ENCODE assay signal across 8 mouse cellular contexts in the genomic region with DNA sequence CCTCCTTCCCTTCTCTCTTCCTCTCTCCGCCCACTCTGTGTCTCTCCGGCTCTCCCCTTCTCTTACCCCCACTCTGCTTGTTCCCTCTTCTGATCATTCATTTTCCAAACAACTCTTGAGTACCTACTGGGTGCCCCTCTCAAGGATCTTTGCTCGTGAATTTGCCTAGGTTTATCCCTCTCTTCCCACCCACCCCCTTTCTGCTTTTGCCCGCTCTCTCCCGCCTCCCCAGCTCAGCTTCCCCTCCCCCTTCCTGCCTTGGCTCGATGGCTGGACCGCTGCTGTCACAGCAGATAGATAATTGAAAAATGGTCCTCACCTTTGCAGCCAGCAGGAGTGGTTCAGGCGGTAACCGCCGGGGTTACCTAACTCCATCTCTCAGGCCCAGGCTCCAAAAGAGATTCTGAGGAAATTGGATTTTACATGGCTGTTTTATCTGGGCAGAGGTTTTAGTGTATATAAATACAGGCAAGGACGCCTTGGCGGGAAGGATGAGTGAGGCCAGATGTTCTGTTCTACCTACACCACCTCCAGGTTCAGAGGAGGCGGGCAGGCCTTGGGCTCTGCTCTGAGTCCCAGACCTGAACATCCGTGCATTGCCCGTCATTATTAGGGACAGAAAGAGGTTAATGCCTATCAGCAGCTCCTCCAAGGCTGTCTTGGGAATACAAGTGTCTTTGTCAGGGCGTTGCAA.
DNase-seq lines count a peak whose midpoint lies in the region; ATAC-seq and TF ChIP-seq lines count a peak whose summit lies in the region.

No protein-coding gene starts in this region.

- peaks cover 6% of the 10 kb centered on the region for H3K4me1 ChIP-seq in heart, adult 2 months (ENCODE audit: control insufficient read depth, insufficient read depth, low read length)
- H3K4me1 ChIP-seq in ES-E14 (ENCODE audit: control insufficient read depth in 2 of 2, insufficient read depth in 2 of 2, low read length in 2 of 2, poor library complexity in 1 of 2) = peaks cover 4 to 12% of the 10 kb centered on the region in 2 experiments; a peak in 3 of 4 replicates
- peaks cover 21% of the 10 kb centered on the region for H3K4me1 ChIP-seq in embryonic facial prominence, embryonic 13.5 days
- H3K4me1 ChIP-seq in intestine, postnatal 0 days (replicated peaks; ENCODE audit: control insufficient read depth, insufficient read depth, low read length) = no peaks in the 10 kb centered on the region; the same call in 1 of the 2 replicates
- H3K4me1 ChIP-seq in small intestine, adult 2 months (ENCODE audit: control insufficient read depth, insufficient read depth, insufficient read length, low read length) = 0 out of 2 replicates have a peak, but pooled peaks cover 5% of the 10 kb centered on the region

- no peak for TF ChIP-seq CTCF in heart, adult 2 months (IDR thresholded peaks at IDR 0.05)
- TF ChIP-seq CTCF in intestine, postnatal 0 days (IDR thresholded peaks at IDR 0.05; ENCODE audit: low read depth) = no peak
- TF ChIP-seq CTCF in small intestine, adult 2 months (IDR thresholded peaks at IDR 0.05; ENCODE audit: extremely low read depth, insufficient read length, insufficient replicate concordance, low read depth, low read length) = no peak

- intact Hi-C loops in heart, adult 2 months (cut with DNase I) = loop anchor here (2.0 to 5.0 kb wide), 3 partner anchors 60 to 245 kb away; no protein-coding TSS in a partner anchor
- intact Hi-C loops in heart, postnatal 25 days (cut with DNase I) = loop anchor here (5.0 kb wide), 3 partner anchors 60 to 240 kb away; partner anchors contain the start of gene Btrc

- H3K27me3 ChIP-seq in heart, adult 2 months (ENCODE audit: control insufficient read depth, insufficient read depth, low read length) = no peaks in the 10 kb centered on the region; the same call in 1 of the 2 replicates
- peaks cover 90% of the 10 kb centered on the region for H3K27me3 ChIP-seq in embryonic facial prominence, embryonic 13.5 days
- peaks cover 72% of the 10 kb centered on the region for H3K27me3 ChIP-seq in intestine, postnatal 0 days (replicated peaks; ENCODE audit: control insufficient read depth, insufficient read depth, low read length)
- H3K27me3 ChIP-seq in small intestine, adult 2 months (ENCODE audit: control insufficient read depth, insufficient read depth, low read length) = peaks cover 45% of the 10 kb centered on the region

- no peaks in the 10 kb centered on the region for H3K36me3 ChIP-seq in heart, adult 2 months (ENCODE audit: control insufficient read depth, insufficient read depth, low read length)
- no peaks in the 10 kb centered on the region for H3K36me3 ChIP-seq in ES-E14 (ENCODE audit: control insufficient read depth, insufficient read depth, low read length, poor library complexity, severe bottlenecking)
- H3K36me3 ChIP-seq in embryonic facial prominence, embryonic 13.5 days = no peaks in the 10 kb centered on the region
- H3K36me3 ChIP-seq in intestine, postnatal 0 days (ENCODE audit: control insufficient read depth, insufficient read depth) = no peaks in the 10 kb centered on the region
- no peaks in the 10 kb centered on the region for H3K36me3 ChIP-seq in small intestine, adult 2 months (ENCODE audit: control insufficient read depth, insufficient read depth, low read length)

- H3K4me3 ChIP-seq in heart, adult 2 months = peak overlapping the region; percentile 66
- H3K4me3 ChIP-seq in ES-E14 (ENCODE audit: insufficient read depth in 1 of 2, low read depth in 1 of 2, low read length in 2 of 2, poor library complexity in 1 of 2, severe bottlenecking in 1 of 2) = peak overlapping the region; percentile 72 to 76
- peak overlapping the region; percentile 60 for H3K4me3 ChIP-seq in embryonic facial prominence, embryonic 13.5 days
- peak overlapping the region; percentile 50 for H3K4me3 ChIP-seq in intestine, postnatal 0 days (ENCODE audit: low read depth, low read length)
- H3K4me3 ChIP-seq in small intestine, adult 2 months (ENCODE audit: low read depth, low read length) = peak overlapping the region; percentile 47

- WGBS in heart, adult 2 months = 33% methylated on average over 16 of the region's 16 CpGs
- 4% methylated on average over 16 of the region's 16 CpGs for WGBS in embryonic facial prominence, embryonic 13.5 days
- 14% methylated on average over 16 of the region's 16 CpGs for WGBS in intestine, postnatal 0 days
- WGBS in small intestine, adult 2 months = 21% methylated on average over 16 of the region's 16 CpGs

- peak overlapping the region; percentile 94 for H3K4me2 ChIP-seq in embryonic facial prominence, embryonic 13.5 days
- peak overlapping the region; percentile 82 for H3K4me2 ChIP-seq in intestine, postnatal 0 days (replicated peaks; ENCODE audit: low read depth)

- ATAC-seq in embryonic facial prominence, embryonic 13.5 days (ENCODE audit: insufficient number of reproducible peaks, insufficient read depth, low FRiP score, low TSS enrichment, low read depth) = no peak
- no peak for ATAC-seq in intestine, postnatal 0 days

- no peaks in the 10 kb centered on the region for H3K79me2 ChIP-seq in heart, adult 2 months (replicated peaks; ENCODE audit: control insufficient read depth, insufficient read depth, low read length)

- no peak overlapping the region for H3K9ac ChIP-seq in heart, adult 2 months (ENCODE audit: low read depth, low read length)
- H3K9ac ChIP-seq in ES-E14 (ENCODE audit: insufficient read depth, low read depth, low read length, poor library complexity, severe bottlenecking) = peak overlapping the region; percentile 36; the same call in 1 of the 2 replicates
- H3K9ac ChIP-seq in embryonic facial prominence, embryonic 13.5 days = peak overlapping the region; percentile 75
- H3K9ac ChIP-seq in intestine, postnatal 0 days (ENCODE audit: low read depth, low read length) = no peak overlapping the region

- H3K27ac ChIP-seq in heart, adult 2 months = no peak overlapping the region
- no peak overlapping the region for H3K27ac ChIP-seq in ES-E14 (ENCODE audit: insufficient read depth, low read depth, low read length, poor library complexity, severe bottlenecking)
- H3K27ac ChIP-seq in embryonic facial prominence, embryonic 13.5 days = peak overlapping the region; percentile 86; the same call in 1 of the 2 replicates
- H3K27ac ChIP-seq in intestine, postnatal 0 days (ENCODE audit: low read depth, low read length) = no peak overlapping the region
- no peak overlapping the region for H3K27ac ChIP-seq in small intestine, adult 2 months (ENCODE audit: insufficient read depth, low read depth, low read length)

- TF ChIP-seq EP300 in heart, adult 2 months (IDR thresholded peaks at IDR 0.05; ENCODE audit: insufficient read depth, low read depth, low read length) = no peak

- no peak for TF ChIP-seq POLR2A in heart, adult 2 months (IDR thresholded peaks at IDR 0.05; ENCODE audit: insufficient read depth, low read depth, low read length)
- TF ChIP-seq POLR2A in small intestine, adult 2 months (IDR thresholded peaks at IDR 0.05; ENCODE audit: low read depth, low read length) = no peak

- no peaks in the 10 kb centered on the region for H3K9me3 ChIP-seq in ES-E14 (ENCODE audit: control insufficient read depth, insufficient read depth, low read depth, low read length)
- H3K9me3 ChIP-seq in embryonic facial prominence, embryonic 13.5 days = no peaks in the 10 kb centered on the region
- no peaks in the 10 kb centered on the region for H3K9me3 ChIP-seq in intestine, postnatal 0 days (ENCODE audit: control insufficient read depth)

- in situ Hi-C loops in ES-E14 (cut with MboI; ENCODE audit: low sequenced_read_pairs in 2 of 2, unreplicated experiment in 2 of 2) = no loop called here

- DNase-seq in heart, adult 2 months = peak in 1 of 2 experiments; percentile 35
- DNase-seq in heart, postnatal 25 days (ENCODE audit: low spot score) = no peak
- no peak for DNase-seq in ES-E14 (ENCODE audit: low read depth, low spot score)
- DNase-seq in urinary bladder, postnatal 10 days (ENCODE audit: low spot score) = no peak
- no peak for DNase-seq in layer of hippocampus, adult 9-10 months (ENCODE audit: low spot score)

TF ChIP-seq in ES-E14, 5 proteins besides CTCF, POLR2A, EP300 and RAD21:
- no peak for TF ChIP-seq CHD2 (IDR thresholded peaks at IDR 0.05; ENCODE audit: low read depth, low read length)
- TF ChIP-seq ZC3H11A (IDR thresholded peaks at IDR 0.05; ENCODE audit: borderline replicate concordance, low read depth, low read length) = no peak
- no peak for TF ChIP-seq ZNF384 (IDR thresholded peaks at IDR 0.05; ENCODE audit: low read depth, low read length)
- no peak for TF ChIP-seq HCFC1 (IDR thresholded peaks at IDR 0.05; ENCODE audit: borderline replicate concordance, insufficient read depth, low read length)
- no peak for TF ChIP-seq MAFK (IDR thresholded peaks at IDR 0.05; ENCODE audit: insufficient read depth, low read depth, low read length)
TF ChIP-seq in ES-E14: peak in this region for 0.

Comparison
In these comparisons a context has a peak if more than half of its experiments do, and no peak if none do; other contexts are left out.
1. H3K9ac ChIP-seq: peak in ES-E14 (single experiment) and embryonic facial prominence, embryonic 13.5 days (single experiment); none in heart, adult 2 months (single experiment) and intestine, postnatal 0 days (single experiment).
2. Peak in every context shown above with its lines, with median percentiles within 50 percentile points of each other: H3K4me3 ChIP-seq.